Mouse (Mus musculus): ENCODE measurements at regions not wholly inside any gene's neighbourhood (a gene's known extent, or its start where the extent isn't known, plus 50 kb on each side); places are given as distances from the start of the nearest gene placed in this dataset.

DNA sequence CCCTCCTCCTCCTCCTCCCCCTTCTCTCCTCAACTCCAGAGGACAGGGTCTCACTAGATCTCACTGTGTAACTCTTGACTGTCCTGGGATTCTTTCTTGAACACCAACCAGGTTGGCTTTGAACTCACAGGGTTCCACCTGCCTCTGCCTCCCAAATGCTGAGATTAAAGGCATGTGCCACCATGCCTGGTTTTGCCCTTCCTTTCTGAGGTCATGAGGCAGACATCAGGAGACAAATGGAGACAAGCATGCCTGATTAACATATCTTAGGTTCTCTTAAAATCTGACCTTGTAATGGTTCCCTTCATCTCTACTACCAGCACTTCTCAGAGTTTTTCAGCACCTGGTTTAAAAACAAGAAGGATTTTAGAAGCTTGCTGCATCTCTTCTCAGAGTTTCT lies 143.5 kb downstream of the Gm10260 start:
- no peak for DNase-seq (ENCODE audit: low spot score in 2 of 2)

DNA sequence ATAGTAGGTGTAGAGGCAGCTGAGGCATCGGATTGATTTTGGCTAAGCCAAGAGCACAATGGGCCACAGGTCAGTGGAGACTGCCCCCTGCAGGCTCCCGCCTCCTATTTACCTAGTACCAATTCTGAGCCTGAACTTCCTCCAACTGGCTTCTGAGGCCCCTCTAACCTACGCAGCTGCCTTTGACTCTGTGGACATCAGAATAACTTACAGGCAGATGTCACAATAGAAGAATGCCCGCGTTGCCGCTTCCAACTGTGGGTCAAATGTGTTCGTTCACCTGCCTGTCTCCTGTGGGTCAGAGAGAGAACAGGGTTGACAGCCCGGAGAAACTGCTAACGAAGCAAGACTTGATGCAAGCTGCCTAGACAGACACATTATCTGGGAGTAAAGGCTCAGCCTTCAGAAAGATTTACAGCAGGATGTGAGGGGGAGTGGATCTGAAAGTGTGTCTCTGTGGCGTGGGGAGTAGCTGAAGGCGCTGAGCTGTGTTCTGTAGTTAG lies 153.2 kb downstream of the Gm10260 start:
- no peak for DNase-seq (ENCODE audit: low spot score in 2 of 2)

DNA sequence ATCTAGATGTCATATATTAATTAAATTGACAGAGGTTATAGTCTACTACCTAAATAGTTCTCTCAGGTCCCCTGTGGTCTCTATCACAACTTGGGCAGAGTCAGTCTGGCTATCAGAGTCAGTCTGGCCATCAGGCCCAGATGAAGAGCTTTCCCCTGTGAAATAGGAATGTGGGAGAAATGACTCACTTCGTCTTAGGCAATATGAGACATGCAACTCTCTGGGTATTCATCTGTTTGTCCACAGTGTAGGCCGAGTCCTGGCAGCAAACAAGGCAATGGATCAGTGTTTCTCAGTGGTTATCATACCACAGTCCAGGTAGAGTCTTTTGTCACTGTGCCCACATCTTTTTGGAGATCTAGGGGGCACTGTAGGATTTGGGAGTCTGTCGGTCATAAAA lies 156.0 kb downstream of the Gm10260 start:
- peak in 1 of 2 experiments; percentile 43 for DNase-seq (ENCODE audit: low spot score in 2 of 2)

DNA sequence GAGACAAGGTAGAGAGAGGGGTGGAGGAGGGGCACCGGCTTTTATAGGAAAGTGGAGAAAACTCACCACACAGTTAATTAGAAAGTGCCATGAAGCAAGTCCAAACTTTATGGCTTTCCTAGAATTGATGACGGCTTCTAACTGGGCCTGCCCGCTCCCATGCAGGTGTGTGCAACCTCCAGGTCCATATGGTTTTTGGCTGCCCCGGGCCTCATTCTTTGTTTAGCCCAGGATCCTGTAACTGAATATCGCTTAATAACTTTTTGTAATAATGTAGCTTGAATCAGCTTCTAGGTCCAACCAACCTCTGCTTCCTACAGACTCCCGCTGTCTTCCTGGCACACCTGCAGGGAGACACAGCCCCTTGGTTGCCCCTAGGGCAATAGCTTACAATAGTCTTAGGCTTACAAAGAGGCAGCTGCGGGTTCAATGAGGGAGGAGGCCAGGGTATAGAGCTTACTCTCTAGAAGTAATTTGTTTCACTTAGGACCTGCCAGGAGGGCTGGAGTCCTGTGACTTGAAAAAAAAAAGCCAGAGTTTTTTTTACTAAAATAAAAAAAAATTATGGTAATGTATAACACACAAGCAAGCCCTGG lies 159.2 kb downstream of the Gm10260 start:
- DNase-seq (ENCODE audit: low spot score in 2 of 2), result no peak

DNA sequence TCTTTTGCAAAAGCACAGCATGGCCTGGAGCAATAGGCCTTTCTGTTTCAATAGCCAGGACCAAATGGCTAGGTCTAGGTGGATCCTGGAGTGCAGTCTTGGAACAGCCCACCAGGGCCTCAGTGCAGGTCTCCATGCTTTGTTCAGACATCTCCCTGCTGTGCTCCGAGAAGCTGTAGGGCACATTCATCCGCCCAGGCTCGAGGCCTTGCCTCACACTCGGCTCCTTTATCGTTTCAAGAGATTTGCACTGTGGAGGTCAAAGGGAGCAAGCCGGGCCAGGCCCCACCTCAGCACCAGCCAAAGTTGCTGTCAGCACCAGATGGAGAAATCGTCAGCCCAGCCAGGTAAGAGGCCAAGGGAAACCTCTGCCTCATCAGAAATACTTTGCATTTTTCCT lies 160.3 kb downstream of the Gm10260 start:
- DNase-seq (ENCODE audit: low spot score in 2 of 2), result no peak

DNA sequence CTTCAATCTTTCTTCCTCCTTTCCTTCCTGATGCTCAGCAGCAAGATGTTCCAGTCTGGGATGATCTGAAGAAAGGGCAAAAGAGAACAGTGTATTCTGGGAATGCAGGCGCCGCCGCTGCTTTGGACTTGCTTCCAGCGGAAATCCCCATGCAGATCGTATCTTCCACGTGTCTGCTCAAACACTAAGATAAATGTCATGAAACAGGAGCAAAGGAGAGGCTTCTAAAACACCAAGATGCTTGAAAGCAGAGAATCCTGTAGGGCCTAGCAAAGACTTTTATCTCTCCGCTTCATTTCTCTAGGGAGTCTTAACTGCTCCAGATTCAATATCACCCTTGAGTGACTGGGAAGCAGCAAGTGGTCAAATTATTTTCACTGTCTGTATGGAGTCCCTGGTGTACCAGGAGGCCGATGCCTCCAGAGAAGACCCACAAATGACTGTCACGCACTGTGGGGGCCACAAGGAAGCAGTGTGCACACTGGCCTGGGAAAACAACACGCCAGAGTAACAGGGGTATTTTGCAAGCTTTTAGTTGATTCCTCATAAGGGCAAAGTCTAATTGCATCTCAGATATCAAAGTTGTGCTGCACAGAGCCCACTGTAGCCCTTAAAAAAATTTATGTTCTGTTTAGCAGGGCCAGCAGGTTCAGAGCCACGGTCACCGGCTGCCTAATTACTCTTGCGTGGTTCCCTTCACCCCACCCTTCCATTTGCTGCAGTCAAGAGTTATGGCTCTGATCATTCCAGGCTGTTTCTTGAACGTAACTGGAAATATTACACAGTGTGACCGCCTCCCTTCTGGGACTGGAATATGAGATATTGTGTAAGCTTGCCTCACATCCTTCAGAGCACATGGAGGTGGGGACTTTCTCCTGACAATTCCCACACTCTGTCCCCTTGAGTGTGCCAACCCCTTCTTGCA lies 161.7 kb downstream of the Gm10260 start:
- DNase-seq (ENCODE audit: low spot score in 2 of 2), result no peak

DNA sequence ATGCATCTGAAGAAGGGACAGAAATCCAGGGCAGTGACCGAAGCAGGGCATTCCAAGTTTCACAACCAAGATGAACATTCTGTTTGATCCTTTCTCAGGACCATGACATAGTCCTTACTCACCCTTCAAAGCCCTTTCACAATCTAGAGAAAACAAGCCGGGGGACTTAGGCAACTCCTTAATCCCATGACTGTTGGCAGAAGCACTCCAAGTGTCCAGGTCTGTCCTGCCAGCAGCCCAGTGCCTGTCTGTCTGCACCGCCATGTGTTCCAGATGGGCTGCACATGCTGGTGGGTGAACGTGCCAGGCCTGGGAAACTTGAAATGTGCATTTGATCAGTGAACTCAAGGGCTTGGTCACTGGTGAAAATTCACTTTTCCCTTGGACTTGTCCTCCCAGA lies 165.6 kb downstream of the Gm10260 start:
- peak in 1 of 2 experiments; percentile 19 for DNase-seq (ENCODE audit: low spot score in 2 of 2)

DNA sequence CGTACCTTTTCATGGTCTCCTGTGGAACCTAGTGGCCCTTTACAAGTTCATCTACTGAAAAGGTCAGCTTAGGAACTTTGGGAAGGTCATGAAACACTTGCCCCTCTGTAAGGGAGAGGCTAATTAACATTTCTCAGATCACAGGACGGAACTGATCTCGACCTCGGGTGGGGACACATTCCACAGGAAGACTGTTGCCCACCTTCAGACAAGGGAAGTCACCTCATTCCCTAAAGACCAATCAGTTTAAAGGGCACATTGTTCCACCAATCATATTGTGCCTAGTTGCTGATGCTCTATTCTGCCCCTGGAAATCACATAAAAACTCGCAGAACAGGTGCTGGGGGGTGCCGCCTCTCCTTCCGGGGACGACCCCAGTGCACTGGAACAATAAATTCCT lies 170.8 kb downstream of the Gm10260 start:
- no peak for DNase-seq (ENCODE audit: low spot score in 2 of 2)

DNA sequence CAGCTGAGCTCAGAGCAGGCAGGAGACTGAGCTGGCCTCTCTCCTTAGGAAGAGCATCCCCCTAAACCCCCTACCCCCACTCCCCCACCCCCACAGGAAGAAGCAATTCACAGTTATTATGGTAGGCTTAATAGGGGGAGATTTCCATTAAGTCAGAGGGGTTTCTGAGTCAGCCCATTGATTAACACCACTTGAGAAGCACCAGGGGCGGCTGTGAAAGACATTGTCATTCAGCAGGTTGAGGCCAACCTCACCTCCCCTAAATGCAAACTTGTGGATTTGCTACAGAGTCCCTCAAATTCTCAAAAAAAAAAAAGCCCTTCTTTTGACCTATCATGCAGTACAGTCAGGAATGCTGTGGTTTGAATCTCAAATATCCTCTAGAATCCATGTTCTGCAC lies 172.3 kb downstream of the Gm10260 start:
- no peak for DNase-seq (ENCODE audit: low spot score in 2 of 2)

DNA sequence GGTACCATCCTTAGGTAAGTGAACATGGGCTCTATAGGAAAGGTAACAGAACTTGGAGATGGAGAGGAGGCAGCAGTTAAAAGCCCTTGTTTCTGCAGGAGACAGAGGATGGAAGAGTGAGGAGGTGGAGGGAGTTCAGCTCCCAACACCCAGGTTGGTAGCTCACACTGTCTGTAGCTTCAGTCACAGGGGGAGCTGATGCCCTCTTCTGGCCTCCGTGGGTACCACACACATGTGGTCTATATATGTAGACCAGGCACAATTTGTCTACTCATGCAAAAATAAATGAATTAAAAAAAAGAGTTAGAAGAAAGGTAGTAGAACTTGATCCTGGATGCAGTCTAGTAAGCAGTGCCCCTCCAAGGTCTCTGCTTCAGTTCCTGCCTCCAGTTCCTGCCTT lies 173.3 kb downstream of the Gm10260 start:
- DNase-seq (ENCODE audit: low spot score in 2 of 2), result no peak

DNA sequence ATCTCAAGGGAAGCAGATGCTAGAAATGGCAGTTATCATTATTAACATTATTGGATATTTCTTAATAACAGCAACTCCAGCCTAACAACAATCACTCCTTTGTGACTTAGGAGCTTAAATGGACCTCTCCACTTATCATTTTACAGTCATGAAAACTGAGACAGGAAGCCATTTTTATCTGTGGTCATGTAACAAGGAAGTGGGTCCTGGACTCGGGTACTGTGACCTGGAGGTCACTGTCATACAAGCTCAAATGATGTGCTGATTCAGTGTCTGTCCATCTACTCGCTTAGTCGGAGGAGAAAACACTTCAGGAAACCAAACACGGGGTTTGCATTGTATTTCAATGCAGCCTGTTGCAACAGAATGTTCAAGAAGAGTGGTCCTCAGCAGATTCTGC lies 176.4 kb downstream of the Gm10260 start:
- DNase-seq (ENCODE audit: low spot score in 2 of 2), result no peak

DNA sequence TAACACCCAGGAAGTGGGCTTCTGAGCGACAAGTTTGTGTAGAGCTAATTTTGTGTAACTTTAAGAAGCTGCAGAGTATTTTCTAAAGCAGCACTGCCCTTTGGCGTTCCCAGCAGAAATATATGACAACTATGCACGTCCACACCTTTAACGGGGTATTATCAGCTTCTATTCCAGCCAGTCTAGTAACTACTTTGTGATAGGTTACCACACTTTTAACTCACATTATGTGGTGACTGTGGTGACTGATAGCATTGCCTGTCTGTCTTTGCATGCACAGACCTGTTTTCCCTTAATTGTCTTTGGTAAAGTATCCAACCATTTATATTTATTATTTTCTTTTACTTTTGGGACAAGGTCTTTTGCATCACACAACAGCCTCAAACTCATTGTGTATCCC lies 179.1 kb downstream of the Gm10260 start:
- no peak for DNase-seq (ENCODE audit: low spot score in 2 of 2)

DNA sequence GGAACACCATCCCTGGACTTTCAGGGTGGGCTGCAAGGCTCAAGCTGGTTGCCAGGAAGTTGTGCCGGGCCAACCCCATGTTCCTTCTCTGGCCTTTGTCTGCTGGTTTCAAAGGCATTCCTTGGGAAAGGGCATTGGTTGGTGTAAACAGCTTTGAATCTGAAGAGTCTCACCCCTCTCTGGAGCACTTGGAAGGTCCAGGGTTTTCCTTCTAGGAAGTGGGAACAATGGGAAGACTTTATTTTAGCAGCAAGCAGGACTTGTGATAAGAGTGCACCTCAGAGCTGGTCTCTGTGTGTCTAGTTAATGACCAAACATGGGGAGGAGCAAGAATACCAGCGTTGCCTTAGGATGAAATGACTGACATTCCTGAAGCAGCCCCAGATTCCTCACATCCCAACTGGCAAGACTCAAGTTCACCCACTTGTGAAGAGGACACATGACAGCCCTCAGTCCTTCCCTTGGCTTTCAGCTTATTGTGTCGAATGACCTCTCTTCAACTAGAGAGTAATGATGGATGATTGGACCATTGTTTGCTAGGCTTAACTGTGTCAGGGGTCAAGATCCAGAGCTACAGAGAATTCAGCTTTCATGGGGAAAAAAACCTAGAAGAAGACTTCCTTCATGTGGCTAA lies 180.1 kb downstream of the Gm10260 start:
- no peak for DNase-seq (ENCODE audit: low spot score in 2 of 2)

DNA sequence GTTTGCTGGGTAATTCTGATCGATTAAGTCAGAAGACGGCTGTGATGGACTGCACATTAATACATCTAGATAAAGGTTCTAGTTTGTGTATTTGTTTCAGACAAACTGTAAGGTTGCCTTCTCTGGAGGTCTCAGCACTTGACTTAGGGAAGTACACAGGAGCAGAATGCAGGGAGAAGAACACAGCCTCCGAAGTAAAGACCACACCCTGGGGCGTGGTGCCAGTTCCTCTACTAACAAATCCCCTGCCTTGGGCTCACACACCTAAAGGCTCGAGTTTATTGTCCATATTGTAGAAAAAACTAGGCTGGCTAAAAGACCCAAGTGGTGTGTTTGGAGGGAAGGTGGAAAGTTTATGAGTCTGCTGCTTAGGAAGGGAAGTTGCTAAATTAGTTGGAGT lies 181.8 kb downstream of the Gm10260 start:
- no peak for DNase-seq (ENCODE audit: low spot score in 2 of 2)

DNA sequence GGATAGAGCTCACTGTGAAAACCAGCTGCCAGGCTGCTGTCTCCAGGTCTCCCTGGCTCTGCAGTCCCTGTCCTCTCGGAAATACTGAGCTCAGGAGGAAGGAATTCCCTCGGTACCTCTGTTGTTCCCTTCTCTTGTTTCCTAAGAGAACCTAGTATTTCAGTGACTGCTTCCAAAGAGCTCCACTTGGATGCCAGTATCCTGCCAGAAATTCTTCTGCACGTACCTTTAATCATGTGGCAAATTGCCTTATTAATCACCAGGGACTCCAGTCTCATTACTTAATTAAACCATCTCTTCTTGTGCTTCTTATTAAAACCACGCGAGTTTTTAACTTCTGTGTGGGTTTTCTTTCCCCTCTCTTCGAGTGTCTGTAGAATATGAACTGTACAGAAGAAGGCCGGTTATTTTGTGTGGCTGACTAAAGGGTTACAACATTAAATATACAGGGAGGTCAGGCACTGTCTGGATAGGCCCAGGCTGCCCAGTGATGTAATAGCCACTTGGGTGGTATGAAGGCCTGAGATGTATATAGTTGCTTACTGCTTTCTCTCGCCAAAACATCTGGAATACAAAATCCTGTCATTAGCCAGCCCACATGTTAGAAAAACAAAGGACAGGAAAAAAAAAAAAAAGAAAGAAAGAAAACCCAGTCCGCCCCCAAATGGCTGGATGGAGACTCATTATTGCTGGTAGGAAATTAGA lies 183.2 kb downstream of the Gm10260 start:
- DNase-seq (ENCODE audit: low spot score in 2 of 2), result no peak

DNA sequence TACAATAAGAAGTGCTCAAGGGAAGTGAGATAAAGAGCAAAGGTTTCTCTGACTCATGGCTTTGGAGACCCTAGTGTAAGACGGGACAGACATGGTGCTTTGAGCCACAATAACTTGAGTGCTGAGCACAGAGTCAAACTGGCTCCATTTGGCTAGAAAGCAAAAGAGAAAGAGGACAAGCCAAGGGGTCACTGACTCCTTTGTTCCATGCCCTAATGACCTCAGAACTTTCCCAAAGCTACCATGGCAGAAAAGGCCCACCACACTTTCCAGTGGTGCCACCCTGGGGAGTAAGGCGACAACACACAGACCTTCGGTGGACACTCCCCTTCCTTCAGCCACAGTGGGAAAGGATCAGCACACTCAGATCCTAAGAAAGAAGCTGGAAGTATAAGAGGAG lies 186.8 kb downstream of the Gm10260 start:
- DNase-seq (ENCODE audit: low spot score in 2 of 2), result no peak

DNA sequence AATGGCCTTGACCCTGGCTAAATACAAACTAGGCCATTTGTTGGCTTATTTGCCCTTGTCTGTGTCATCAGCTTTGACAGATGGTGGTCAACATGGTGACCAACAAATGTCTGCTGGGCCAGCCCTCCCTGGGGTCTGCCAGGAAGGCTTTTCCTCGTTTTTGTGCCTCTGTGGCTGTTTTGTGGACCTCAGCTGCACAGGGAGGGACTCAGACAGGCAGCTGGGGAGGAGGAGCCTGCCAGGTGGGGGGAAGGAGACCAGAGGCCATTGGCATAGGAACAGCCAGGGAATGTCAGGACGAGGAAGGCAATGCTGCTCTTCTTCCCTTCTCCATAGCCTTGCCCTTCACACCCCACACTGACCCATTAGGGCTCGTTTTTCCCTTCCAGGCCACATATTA lies 188.1 kb downstream of the Gm10260 start:
- DNase-seq (ENCODE audit: low spot score in 2 of 2), result no peak

DNA sequence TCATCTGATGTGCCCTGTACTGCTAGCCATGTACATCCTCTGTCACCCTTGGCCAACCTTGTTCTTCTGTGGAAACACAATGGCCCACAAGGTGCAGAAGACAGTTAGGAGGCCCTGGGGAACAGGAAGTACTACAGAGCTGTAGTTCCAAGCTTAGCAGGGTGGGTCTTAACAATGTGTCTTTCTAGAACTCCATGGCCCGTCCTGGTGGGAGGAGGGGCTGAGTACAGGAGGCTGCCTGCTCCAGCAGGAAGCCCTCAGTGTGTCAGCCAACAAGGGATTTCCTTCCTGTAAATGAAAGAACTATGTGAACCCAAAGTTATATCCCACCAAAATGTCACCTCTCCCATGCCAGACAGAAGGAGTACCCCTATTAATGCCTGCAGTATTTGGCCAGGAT lies 190.4 kb downstream of the Gm10260 start:
- DNase-seq (ENCODE audit: low spot score in 2 of 2), result no peak

DNA sequence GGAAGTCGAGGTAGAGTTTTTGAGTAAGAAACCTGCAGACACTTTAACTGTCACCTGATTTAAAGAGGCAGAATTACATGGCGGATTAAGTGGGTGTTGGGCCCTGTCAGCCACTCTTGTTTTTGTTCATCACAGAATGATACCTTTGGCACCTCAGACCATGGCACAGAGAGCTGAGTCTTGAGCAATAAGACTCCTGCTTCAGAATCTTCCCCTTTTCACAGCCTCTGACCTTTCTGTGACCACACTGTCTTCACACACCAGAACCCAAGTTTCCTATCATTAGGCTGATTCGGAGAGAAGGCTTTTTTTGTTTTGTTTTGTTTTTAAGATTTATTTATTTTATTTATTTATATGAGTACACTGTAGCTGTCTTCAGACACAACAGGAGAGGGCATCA lies 192.8 kb downstream of the Gm10260 start:
- DNase-seq (ENCODE audit: low spot score in 2 of 2), result no peak

DNA sequence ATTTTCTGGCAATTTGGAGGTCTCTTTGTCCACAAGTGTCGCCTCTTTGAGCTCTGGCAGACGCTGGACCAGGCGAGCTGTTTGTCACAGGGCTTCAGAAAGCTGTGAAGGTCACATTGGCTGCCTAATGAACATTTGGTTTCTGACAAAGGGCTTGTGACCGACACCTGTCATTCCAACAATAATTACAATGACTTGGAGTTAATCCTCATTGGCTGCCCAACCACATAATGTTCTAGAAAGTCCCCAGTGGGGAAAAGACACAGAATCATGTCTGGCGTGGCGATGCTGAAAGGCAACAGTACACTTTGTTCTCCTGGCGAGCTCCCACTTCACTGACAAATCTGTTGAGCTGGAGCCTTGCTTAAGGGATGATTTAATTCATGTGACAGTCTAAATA lies 194.4 kb downstream of the Gm10260 start:
- no peak for DNase-seq (ENCODE audit: low spot score in 2 of 2)

DNA sequence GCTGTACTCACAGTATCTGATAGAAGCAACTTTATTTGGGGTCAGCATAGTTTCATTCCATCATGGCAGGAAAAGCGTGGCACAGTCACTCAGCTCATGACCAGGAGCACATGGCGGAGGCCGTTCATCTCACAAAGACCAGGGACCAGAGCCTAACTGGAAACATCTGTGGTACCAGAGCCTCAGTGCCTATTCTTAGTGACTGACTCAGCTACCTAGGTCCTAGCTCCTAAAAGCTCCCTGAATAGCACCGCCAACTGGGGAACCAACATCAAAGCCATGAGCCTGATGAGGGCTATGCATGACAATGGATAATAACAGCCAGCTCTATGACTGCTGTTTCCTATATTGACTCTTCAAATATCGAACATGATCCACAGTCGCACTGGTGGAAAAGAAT lies 198.2 kb downstream of the Gm10260 start:
- DNase-seq (ENCODE audit: low spot score in 2 of 2), result no peak

DNA sequence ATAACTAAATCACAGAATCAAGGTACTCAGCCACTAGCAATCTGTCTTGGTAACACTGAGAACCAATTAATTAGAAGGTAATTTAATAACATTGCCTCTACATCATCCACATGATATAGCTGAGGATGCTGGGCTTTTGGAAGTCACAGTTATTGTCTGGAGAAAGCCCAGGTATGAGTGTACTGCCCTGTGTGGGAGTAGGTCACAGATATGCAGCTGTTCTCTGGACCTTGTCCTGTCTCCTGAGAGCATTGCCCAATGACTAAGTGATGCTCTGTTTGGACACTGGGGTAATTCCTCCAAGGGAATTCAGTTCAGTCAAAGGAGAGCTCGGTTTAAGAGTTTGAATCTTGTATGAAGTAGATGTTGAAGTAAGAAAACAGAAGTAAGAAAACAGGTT lies 199.6 kb downstream of the Gm10260 start:
- DNase-seq (ENCODE audit: low spot score in 2 of 2), result no peak

All from urinary bladder, adult 18-20 months (tissue).